Mouse (Mus musculus): Measurements from ENCODE around the gene Cobll1. TPM values are rescaled to one million over a fixed set of nuclear protein-coding genes. Genes with fewer than 3 reads are reported as not detected.
A peak's percentile ranks its signal among the peaks of the same experiment; 100 is the strongest.

The Cobll1 gene
- polyA plus RNA-seq, 1 experiment from 2014 or later: 3.0 TPM

DNA sequence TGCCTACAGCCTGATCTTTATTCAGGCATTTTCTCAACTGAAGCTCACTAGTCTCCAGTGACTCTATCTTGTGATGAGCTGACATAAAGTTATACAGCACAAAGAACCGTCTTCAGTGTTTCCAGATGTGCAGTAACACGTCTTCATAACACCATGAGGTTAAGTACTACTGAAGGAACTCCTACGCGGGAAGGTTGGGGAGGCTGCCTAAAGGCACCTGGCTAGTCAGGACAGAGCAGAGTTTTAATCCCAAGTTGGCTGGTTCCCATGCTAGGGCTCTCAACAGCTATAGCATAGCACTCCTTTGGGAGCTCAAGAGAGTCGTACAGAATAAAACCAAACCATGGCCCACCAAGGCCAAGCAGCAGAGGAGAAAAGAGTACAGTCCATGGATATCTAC, 76.6 kb downstream of the Cobll1 start:
- Histone ChIP-seq H3K36me3 (no peaks in the 10 kb centered on the region), H3K9me3 (no peaks in the 10 kb centered on the region)

DNA sequence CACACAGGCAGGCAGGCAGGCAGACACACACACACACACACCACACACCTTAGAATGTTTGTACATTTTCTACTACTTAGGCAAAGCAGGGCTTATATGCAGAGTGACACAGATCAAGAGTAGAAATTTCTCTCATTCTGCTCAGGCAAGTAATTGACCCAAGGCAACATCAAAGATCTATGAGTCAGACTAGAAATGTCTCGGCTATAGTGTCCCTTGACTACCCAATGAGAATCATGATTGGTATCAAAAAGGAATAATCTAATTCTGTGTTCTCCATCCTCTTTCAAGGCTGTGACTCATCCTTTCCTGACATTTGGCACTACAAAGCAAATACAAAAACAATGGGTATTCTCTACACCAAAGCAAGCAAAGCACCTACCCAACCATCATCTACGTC, 77.5 kb downstream of the Cobll1 start:
- no peaks in the 10 kb centered on the region for H3K9me3 ChIP-seq
- ATAC-seq (ENCODE audit: low FRiP score, low read depth): no peak
- 89% methylated on average over 2 of the region's 2 CpGs for WGBS

More for the DNA sequence above, 76.6 kb downstream of the Cobll1 start:
- Histone ChIP-seq H3K4me3 (no peak overlapping the region), H3K4me1 (no peaks in the 10 kb centered on the region), H3K27me3 (no peaks in the 10 kb centered on the region), H3K27ac (replicated peaks) (no peak overlapping the region), H3K4me2 (replicated peaks) (no peak overlapping the region), H3K9ac (replicated peaks) (no peak overlapping the region)
- WGBS: 90% methylated on average over 5 of the region's 5 CpGs
- ATAC-seq (ENCODE audit: low FRiP score, low read depth): no peak

DNA sequence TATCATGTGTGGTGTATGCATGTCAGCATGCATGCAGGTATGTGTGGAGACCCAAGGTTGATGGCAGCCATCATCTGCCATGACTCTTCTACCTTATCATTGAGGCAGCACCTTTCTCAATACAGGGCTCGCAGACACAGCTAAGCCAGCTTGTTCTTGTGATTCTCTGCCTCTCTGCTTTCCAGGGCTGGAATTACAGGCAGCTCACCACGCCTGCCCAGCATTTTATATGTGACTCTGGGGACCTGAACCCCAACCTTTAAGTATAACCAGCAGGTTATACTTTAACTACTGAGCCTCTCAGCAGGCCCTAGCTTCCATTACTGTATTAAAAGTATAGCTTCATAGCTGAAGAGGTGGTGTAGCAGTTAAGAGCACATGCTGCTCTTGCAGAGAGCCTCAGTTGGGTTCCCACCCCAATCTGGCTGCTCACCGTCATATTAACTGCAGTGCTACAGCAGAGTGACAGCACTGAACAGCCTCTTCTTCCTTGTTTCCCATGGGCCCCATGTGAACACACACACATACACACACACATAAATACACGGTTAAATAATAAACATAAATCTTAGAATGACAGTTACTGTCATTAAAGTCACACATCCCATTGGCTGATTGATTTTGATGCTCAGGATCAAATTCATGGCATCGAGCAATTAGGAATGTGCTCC, 81.1 kb downstream of the Cobll1 start:
- Histone ChIP-seq H3K9me3 (no peaks in the 10 kb centered on the region), H3K27ac (replicated peaks) (no peak overlapping the region), H3K4me1 (no peaks in the 10 kb centered on the region), H3K36me3 (no peaks in the 10 kb centered on the region), H3K4me2 (replicated peaks) (no peak overlapping the region), H3K9ac (replicated peaks) (no peak overlapping the region), H3K4me3 (no peak overlapping the region), H3K27me3 (no peaks in the 10 kb centered on the region)
- 85% methylated on average over 5 of the region's 5 CpGs for WGBS
- ATAC-seq (ENCODE audit: low FRiP score, low read depth): no peak

More for the DNA sequence above, 77.5 kb downstream of the Cobll1 start:
- H3K36me3 ChIP-seq: no peaks in the 10 kb centered on the region
- H3K4me3 ChIP-seq: no peak overlapping the region
- H3K9ac ChIP-seq (replicated peaks): no peak overlapping the region
- H3K27me3 ChIP-seq: no peaks in the 10 kb centered on the region
- H3K27ac ChIP-seq (replicated peaks): no peak overlapping the region
- H3K4me1 ChIP-seq: no peaks in the 10 kb centered on the region
- H3K4me2 ChIP-seq (replicated peaks): no peak overlapping the region

DNA sequence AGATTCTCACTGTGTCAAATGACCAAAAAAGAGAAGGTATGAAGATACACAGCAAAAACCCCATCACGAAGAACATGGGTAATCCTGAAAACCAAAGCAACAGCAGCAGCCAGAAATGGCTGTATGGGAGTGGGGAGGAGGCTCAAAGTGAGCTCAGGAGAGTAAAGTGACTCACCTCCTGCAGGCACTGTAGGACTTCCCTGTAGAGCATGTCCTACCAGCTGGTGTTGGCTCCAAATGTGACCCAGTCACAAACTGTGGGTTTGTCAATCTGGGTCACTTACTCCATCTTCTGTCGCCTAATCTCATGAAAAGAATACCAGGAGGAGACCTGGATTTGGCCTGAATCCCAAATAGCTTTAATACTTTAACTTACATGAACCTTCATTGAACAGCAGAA, 81.9 kb downstream of the Cobll1 start:
- Histone ChIP-seq H3K27ac (replicated peaks) (no peak overlapping the region), H3K4me3 (no peak overlapping the region), H3K4me1 (no peaks in the 10 kb centered on the region), H3K27me3 (no peaks in the 10 kb centered on the region), H3K9ac (replicated peaks) (no peak overlapping the region), H3K4me2 (replicated peaks) (no peak overlapping the region), H3K36me3 (no peaks in the 10 kb centered on the region), H3K9me3 (no peaks in the 10 kb centered on the region)
- ATAC-seq (ENCODE audit: low FRiP score, low read depth): no peak
- 86% methylated on average over 2 of the region's 2 CpGs for WGBS

DNA sequence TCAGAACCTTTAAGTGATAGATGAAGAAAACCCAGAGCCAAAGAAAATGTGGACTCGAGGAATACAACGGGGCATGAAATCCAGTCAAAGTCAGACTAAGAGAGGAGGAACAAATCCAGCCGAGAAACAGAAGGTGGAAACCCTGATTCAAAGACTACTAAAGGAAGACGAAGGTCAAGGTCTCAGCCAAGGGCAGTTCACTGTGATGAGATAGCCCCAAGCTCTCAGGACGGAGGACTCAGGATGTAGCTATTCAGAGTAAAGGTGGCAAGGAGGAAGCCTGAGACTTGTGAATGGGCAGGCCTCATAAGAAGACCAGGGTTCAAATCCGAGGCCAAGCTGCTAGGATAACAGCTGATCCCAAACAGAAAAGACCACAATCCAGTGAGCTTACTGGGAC, 90.3 kb downstream of the Cobll1 start:
- ATAC-seq (ENCODE audit: low FRiP score, low read depth): no peak
- Histone ChIP-seq H3K9ac (replicated peaks) (no peak overlapping the region), H3K27ac (replicated peaks) (no peak overlapping the region), H3K4me1 (no peaks in the 10 kb centered on the region), H3K9me3 (no peaks in the 10 kb centered on the region), H3K4me3 (no peak overlapping the region), H3K27me3 (no peaks in the 10 kb centered on the region), H3K4me2 (replicated peaks) (no peak overlapping the region), H3K36me3 (no peaks in the 10 kb centered on the region)
- WGBS: 91% methylated on average over 6 of the region's 6 CpGs

DNA sequence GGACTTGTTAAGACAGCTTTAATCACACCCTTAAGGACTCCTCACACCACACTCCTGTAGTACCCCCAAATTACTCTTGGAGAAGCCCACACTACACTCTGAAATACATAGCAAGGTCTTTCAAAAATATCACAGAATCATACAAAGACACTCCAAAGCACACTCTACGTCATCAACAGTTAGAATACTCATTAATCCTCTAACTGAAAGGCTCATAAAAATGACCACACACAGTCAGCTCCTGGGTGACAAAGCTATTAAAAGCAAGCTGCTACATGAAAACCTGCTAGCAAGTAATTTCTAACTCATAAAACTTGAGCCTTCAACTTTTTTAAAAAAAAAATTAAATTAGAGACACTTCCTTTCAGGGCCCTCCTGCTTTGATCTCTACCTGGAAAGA, 91.8 kb downstream of the Cobll1 start:
- no peak for ATAC-seq (ENCODE audit: low FRiP score, low read depth)
- no peak overlapping the region for H3K9ac ChIP-seq (replicated peaks)
- H3K36me3 ChIP-seq: no peaks in the 10 kb centered on the region
- no peaks in the 10 kb centered on the region for H3K27me3 ChIP-seq
- H3K4me3 ChIP-seq: no peak overlapping the region
- H3K4me1 ChIP-seq: no peaks in the 10 kb centered on the region
- no peaks in the 10 kb centered on the region for H3K9me3 ChIP-seq
- H3K4me2 ChIP-seq (replicated peaks): no peak overlapping the region
- WGBS: 56% methylated on average over 1 of the region's 1 CpGs
- no peak overlapping the region for H3K27ac ChIP-seq (replicated peaks)

DNA sequence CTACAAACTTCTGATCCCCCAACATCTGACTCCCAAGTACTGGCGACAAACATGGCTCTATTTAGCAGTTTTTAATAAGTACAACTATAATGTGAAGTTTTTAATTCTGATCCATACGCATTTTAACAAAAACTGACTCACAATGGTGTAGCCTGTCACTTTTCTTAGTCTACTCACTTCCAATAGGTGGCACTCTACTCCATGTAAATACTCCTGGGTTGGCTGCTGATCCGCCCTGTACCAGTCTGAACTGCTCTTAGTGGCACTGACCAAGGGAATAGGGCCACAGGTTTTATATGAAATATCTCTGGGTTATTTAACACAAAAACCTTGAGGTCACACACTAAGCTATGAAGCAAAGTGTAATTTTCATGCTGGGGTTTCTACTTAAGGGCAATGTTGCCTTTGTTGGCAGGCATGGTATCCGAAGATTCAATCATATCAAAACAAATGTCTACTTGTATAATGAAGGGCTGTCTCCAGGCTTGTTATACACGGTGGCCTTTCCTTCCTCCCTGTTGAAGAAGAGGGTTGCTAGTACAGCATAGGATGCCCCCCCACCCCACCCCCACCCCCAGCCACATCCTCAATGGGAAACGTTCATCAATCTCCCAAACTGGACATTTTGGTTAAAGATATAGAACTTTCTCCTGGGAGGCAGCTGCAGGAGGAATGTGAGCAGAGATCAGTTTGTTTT, 93.6 kb downstream of the Cobll1 start:
- ATAC-seq (ENCODE audit: low FRiP score, low read depth): peak; percentile 93
- H3K27me3 ChIP-seq: no peaks in the 10 kb centered on the region
- H3K9ac ChIP-seq (replicated peaks): no peak overlapping the region
- H3K4me2 ChIP-seq (replicated peaks): no peak overlapping the region
- 52% methylated on average over 6 of the region's 6 CpGs for WGBS
- no peaks in the 10 kb centered on the region for H3K36me3 ChIP-seq
- no peaks in the 10 kb centered on the region for H3K4me1 ChIP-seq
- no peak overlapping the region for H3K27ac ChIP-seq (replicated peaks)
- H3K4me3 ChIP-seq: no peak overlapping the region
- no peaks in the 10 kb centered on the region for H3K9me3 ChIP-seq

DNA sequence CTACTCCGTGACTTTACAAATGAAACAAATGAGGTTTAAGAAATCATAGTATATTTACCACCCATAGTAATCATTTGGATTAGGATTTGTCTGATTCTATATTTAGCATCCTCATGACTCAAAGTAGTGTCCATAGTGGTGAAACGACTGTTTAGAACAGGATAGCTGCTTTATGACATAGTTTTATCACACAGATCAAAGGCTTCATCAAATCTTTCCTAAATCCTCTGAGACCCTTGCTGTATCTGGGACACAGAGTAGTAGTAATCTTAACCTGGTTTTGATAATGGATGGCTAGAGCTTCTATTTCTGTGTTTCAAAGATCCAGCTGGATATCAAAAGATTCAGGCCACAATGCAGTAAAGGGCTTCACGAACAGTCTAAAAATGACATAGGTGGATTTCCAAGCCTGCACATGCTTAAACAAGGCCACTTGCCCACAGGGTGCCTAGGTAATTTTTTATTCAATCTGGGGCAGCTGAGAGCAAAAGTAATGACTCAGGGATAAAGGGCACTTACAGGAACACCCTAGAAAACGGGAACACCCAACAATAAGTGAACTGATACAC, 98.0 kb downstream of the Cobll1 start:
- no peaks in the 10 kb centered on the region for H3K27me3 ChIP-seq
- H3K9me3 ChIP-seq: no peaks in the 10 kb centered on the region
- 80% methylated on average over 4 of the region's 4 CpGs for WGBS
- no peak for ATAC-seq (ENCODE audit: low FRiP score, low read depth)
- no peak overlapping the region for H3K9ac ChIP-seq (replicated peaks)
- H3K4me2 ChIP-seq (replicated peaks): no peak overlapping the region
- no peaks in the 10 kb centered on the region for H3K36me3 ChIP-seq
- H3K27ac ChIP-seq (replicated peaks): no peak overlapping the region
- no peaks in the 10 kb centered on the region for H3K4me1 ChIP-seq
- no peak overlapping the region for H3K4me3 ChIP-seq

DNA sequence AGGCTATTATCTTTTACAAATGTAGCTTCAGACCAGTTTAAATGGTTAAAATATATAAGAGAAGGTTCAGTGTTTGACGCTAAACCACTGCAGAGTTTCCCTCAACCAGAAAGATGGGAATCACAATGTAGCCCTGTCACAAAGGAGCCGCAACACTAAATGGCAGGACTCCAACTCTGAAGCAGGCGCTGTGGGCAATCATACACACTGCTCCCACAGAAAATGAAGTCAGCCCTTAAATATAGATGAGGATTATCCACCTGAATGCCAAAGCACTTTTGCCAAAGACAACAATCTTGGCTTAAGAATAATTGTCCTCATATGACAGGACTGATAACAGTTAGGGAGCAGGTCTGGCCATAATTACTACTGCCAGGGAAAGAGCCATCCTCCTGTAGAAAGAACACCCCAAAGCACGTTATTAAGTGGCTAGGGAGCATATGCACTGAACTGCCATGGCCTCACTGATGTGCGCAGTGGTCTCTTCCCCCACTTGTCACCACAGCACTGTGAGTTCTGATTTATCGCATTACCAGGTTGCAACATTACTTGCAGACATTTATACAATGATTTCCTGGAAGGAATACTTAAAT, 98.8 kb downstream of the Cobll1 start:
- Histone ChIP-seq H3K36me3 (no peaks in the 10 kb centered on the region), H3K4me2 (replicated peaks) (no peak overlapping the region), H3K9me3 (no peaks in the 10 kb centered on the region), H3K27ac (replicated peaks) (no peak overlapping the region), H3K9ac (replicated peaks) (no peak overlapping the region), H3K4me1 (no peaks in the 10 kb centered on the region), H3K4me3 (no peak overlapping the region), H3K27me3 (no peaks in the 10 kb centered on the region)
- 73% methylated on average over 6 of the region's 6 CpGs for WGBS
- peak; percentile 56; the same call in 1 of the 2 replicates for ATAC-seq (ENCODE audit: low FRiP score, low read depth)

DNA sequence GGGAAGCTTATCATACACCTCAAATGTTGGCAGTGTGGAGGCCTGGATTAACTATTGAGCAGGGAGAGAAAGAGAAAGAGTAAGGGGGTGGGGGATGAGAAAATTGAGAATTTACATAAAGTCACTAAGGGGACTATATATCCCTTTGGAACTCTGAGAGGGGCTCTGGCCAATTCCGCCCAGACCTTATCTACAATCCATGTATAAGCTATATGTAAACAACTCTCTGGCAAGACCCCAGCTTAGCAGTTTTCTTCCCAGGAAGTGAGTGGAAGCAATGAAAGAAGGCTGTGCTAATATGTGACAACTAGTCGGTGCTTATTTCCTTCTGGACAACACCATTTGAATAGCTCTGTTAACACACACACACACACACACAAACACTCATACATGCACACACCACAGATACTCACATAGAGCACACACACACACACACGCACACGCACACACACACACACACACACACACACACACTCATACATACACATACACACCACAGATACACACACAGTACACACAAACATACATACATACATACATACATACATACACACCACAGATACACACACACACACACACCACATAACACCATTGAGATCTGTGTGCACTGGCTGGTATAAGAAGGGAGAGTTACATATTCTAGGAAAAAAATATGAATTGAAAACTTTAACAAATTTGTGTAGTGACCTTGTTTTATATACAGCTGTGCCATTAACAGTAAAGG, 99.4 kb downstream of the Cobll1 start:
- Histone ChIP-seq H3K4me1 (no peaks in the 10 kb centered on the region), H3K4me2 (replicated peaks) (no peak overlapping the region), H3K27ac (replicated peaks) (no peak overlapping the region), H3K36me3 (no peaks in the 10 kb centered on the region), H3K9ac (replicated peaks) (no peak overlapping the region), H3K9me3 (no peaks in the 10 kb centered on the region), H3K4me3 (no peak overlapping the region), H3K27me3 (no peaks in the 10 kb centered on the region)
- no peak for ATAC-seq (ENCODE audit: low FRiP score, low read depth)
- 82% methylated on average over 4 of the region's 4 CpGs for WGBS

DNA sequence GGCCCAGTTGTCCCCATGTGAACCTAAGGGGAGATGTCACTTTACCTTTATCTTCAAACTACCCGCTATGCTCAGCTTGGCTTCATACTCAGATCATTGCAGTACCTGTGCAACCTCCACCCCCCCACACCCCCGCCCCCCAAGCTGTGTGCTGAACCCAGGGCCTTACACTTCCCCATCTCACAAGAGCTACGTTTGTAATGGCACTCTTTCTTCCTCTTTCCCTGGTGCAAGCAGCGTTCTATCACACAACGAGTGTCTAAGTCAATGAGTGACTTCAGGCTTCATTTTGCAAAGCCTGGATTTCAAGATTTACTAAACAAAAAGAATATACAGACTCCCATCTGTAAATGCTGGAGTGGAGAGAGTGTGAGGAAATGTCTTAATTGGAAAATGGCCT, 100.2 kb downstream of the Cobll1 start:
- no peak overlapping the region for H3K4me3 ChIP-seq
- no peaks in the 10 kb centered on the region for H3K4me1 ChIP-seq
- H3K9ac ChIP-seq (replicated peaks): no peak overlapping the region
- H3K27ac ChIP-seq (replicated peaks): no peak overlapping the region
- ATAC-seq (ENCODE audit: low FRiP score, low read depth): no peak
- no peaks in the 10 kb centered on the region for H3K36me3 ChIP-seq
- no peaks in the 10 kb centered on the region for H3K9me3 ChIP-seq
- 83% methylated on average over 5 of the region's 5 CpGs for WGBS
- H3K4me2 ChIP-seq (replicated peaks): no peak overlapping the region
- no peaks in the 10 kb centered on the region for H3K27me3 ChIP-seq

Data from midbrain, embryonic 12.5 days (tissue).